Comparison of ENCODE assay signal across 17 mouse cellular contexts in genomic region chr2:129883417-129883816, GRCm38 (mm10).
A peak's percentile ranks its signal among the peaks of the same experiment; 100 is the strongest.
DNase-seq lines count a peak whose midpoint lies in the region; ATAC-seq and TF ChIP-seq lines count a peak whose summit lies in the region.
"Had no signal": no experiment of that assay in that cellular context is flagged by ENCODE, and none has a peak within 500 bp of the region (broad histone marks: within the 10 kb centered on the region; RNA-seq: fewer than 3 reads in every experiment).

No protein-coding gene starts in this region.

- no peak overlapping the region for H3K4me2 ChIP-seq in intestine, embryonic 15.5 days (replicated peaks)
- H3K4me2 ChIP-seq in heart, embryonic 11.5 days = no peak overlapping the region
- H3K4me2 ChIP-seq: midbrain, embryonic 12.5 days had no signal

- DNase-seq in lung, postnatal 25 days (ENCODE audit: low spot score) = peak; percentile 17
- DNase-seq in lung, postnatal 4 days = no peak
- DNase-seq in brain, embryonic 14.5 days (ENCODE audit: low read depth) = peak; percentile 45
- peak; percentile 45 to 59 for DNase-seq in layer of hippocampus, adult 8-10 months (ENCODE audit: low spot score in 2 of 2)
- peak; percentile 53 to 64 for DNase-seq in right cerebral cortex, adult 2 months (ENCODE audit: low spot score in 2 of 2)
- DNase-seq in embryo, embryonic 11 days = no peak
- DNase-seq: adrenal gland, postnatal 25 days; cerebellum, adult 2 months; gastrocnemius, postnatal 25 days; heart, postnatal 4 days; kidney, adult 8-10 months; thymus, adult 18-20 months had no signal

- no peaks in the 10 kb centered on the region for H3K27me3 ChIP-seq in intestine, embryonic 15.5 days (replicated peaks)
- no peaks in the 10 kb centered on the region for H3K27me3 ChIP-seq in heart, embryonic 11.5 days (ENCODE audit: control insufficient read depth, insufficient read depth, low read length)
- H3K27me3 ChIP-seq: midbrain, embryonic 12.5 days had no signal

- no peaks in the 10 kb centered on the region for H3K36me3 ChIP-seq in intestine, embryonic 15.5 days
- H3K36me3 ChIP-seq in heart, embryonic 11.5 days (ENCODE audit: control insufficient read depth, insufficient read depth, low read length) = no peaks in the 10 kb centered on the region
- H3K36me3 ChIP-seq: limb, embryonic 10.5 days; midbrain, embryonic 12.5 days had no signal

- TF ChIP-seq CTCF in brain, embryonic 14.5 days (IDR thresholded peaks at IDR 0.05; ENCODE audit: borderline replicate concordance, extremely low read depth, insufficient read depth, insufficient read length) = no peak

- no peak for ATAC-seq in intestine, embryonic 15.5 days
- no peak for ATAC-seq in heart, embryonic 11.5 days (replicated peaks; ENCODE audit: insufficient number of reproducible peaks, low FRiP score, low TSS enrichment)
- ATAC-seq: forebrain, embryonic 14.5 days had no signal

- no peak overlapping the region for H3K9ac ChIP-seq in intestine, embryonic 15.5 days
- H3K9ac ChIP-seq in heart, embryonic 11.5 days (ENCODE audit: low read depth, low read length) = no peak overlapping the region
- H3K9ac ChIP-seq: midbrain, embryonic 12.5 days had no signal

- no peaks in the 10 kb centered on the region for H3K4me1 ChIP-seq in intestine, embryonic 15.5 days (replicated peaks)
- H3K4me1 ChIP-seq in heart, embryonic 11.5 days (ENCODE audit: control insufficient read depth, insufficient read depth, low read length) = no peaks in the 10 kb centered on the region
- H3K4me1 ChIP-seq: limb, embryonic 10.5 days; midbrain, embryonic 12.5 days had no signal

- WGBS in intestine, embryonic 15.5 days = 39% methylated on average over 6 of the region's 6 CpGs
- 46% methylated on average over 6 of the region's 6 CpGs for WGBS in heart, embryonic 11.5 days (ENCODE audit: insufficient replicate concordance)

- H3K4me3 ChIP-seq in intestine, embryonic 15.5 days (replicated peaks) = no peak overlapping the region
- H3K4me3 ChIP-seq in heart, embryonic 11.5 days (ENCODE audit: low read depth, low read length) = no peak overlapping the region
- H3K4me3 ChIP-seq: limb, embryonic 10.5 days; midbrain, embryonic 12.5 days had no signal

- no peaks in the 10 kb centered on the region for H3K9me3 ChIP-seq in intestine, embryonic 15.5 days
- no peaks in the 10 kb centered on the region for H3K9me3 ChIP-seq in heart, embryonic 11.5 days (replicated peaks; ENCODE audit: control insufficient read depth, low read length)
- H3K9me3 ChIP-seq: limb, embryonic 10.5 days; midbrain, embryonic 12.5 days had no signal

- no peak overlapping the region for H3K27ac ChIP-seq in intestine, embryonic 15.5 days
- H3K27ac ChIP-seq in heart, embryonic 11.5 days (ENCODE audit: low read depth, low read length) = no peak overlapping the region
- H3K27ac ChIP-seq: limb, embryonic 10.5 days; midbrain, embryonic 12.5 days had no signal

- TF ChIP-seq POLR2A in brain, embryonic 14.5 days (IDR thresholded peaks at IDR 0.05; ENCODE audit: borderline replicate concordance, extremely low read depth, insufficient read depth, insufficient read length, poor library complexity, severe bottlenecking) = no peak

Comparison
In these comparisons a context has a peak if more than half of its experiments do, and no peak if none do; other contexts are left out.
1. DNase-seq: peak in lung, postnatal 25 days (single experiment), brain, embryonic 14.5 days (single experiment), layer of hippocampus, adult 8-10 months (2 of 2) and right cerebral cortex, adult 2 months (2 of 2); none in lung, postnatal 4 days (0 of 2) and embryo, embryonic 11 days (single experiment).